Mouse (Mus musculus) E14TG2a.4 (cell line): Measurements from ENCODE around the gene Prnd.

Experiments
- CTCF ChIP-seq: conservative IDR thresholded peaks from 2 replicates; pipeline ENCODE4 v1.5.1; 2014; ENCODE audit warnings: low read length
- POU5F1 ChIP-seq: IDR thresholded peaks from 2 replicates; pipeline ENCODE4 v1.6.1; 2014; ENCODE audit warnings: low read length, borderline replicate concordance

- TF ChIP-seq CTCF (no peak), POU5F1 (no peak)
Observed at GRCm38 (mm10) chr2:131905025-131905424, 45.6 kb upstream of the Prnd start.
